In the genomic region with DNA sequence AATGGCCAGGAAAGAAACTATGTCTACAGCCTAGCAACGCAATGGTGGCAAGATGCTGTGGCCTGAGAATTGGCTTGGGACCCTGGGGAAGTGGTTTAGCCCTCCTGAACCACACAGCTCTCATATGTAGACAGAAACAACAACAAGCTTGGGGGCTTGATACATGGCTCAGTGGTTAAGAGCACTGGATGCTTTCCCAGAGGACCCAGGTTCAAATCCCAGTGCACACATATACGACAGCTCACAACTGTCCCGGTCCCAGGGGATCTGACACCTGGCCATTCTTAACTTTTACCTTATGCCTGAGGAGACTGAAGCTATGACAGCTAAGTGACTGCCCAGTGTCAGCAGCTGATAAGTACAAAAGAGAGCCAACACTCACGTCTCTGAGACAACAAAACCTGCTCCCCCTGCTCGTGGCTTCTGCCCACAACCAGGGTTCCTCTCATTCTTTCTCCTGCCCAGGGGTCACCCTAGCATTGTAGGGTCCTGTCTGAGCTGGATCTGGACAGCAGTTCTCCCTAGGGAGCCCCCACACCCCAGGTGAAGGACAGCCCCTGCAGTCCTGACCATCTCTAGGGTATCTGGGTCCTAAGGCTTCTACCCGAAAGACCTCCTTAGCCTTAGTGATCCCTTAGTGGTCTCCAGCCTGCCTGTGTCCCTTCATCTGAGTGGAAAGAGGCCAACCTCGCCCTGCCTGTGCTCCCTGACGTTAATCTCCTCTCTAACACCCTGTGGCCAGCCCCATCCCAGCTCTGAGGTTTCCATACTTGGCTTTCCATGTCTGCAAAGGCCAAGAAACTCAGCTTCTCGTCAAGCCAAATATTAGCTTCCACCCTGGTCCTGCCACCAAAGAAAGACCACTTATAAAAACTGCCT, we compare ENCODE assay signal across 32 mouse cellular contexts. TPM values are rescaled to one million over a fixed set of nuclear protein-coding genes. Genes with fewer than 3 reads are reported as not detected.
"Had no signal": no experiment of that assay in that cellular context is flagged by ENCODE, and none has a peak within 500 bp of the region (broad histone marks: within the 10 kb centered on the region; RNA-seq: fewer than 3 reads in every experiment).

No protein-coding gene starts in this region.

- DNase-seq: gastrocnemius, postnatal 14 days; gastrocnemius, postnatal 36 days; heart, postnatal 10 days; kidney, adult 8-10 months; liver; liver, embryonic 13.5 days had no signal

- H3K9ac ChIP-seq: heart, embryonic 12.5 days; hindbrain, embryonic 12.5 days; hindbrain, embryonic 14.5 days; limb, embryonic 12.5 days; liver, embryonic 13.5 days; liver, embryonic 15.5 days had no signal

- H3K4me1 ChIP-seq: liver, embryonic 13.5 days had no signal

- H3K27ac ChIP-seq: hindbrain, embryonic 12.5 days; hindbrain, embryonic 14.5 days; left cerebral cortex, adult 2 months; limb, embryonic 10.5 days; limb, embryonic 12.5 days; liver, embryonic 13.5 days; liver, embryonic 15.5 days had no signal

- H3K4me2 ChIP-seq: heart, embryonic 12.5 days; hindbrain, embryonic 12.5 days; hindbrain, embryonic 14.5 days; limb, embryonic 12.5 days; liver, embryonic 11.5 days; liver, embryonic 13.5 days; liver, embryonic 15.5 days had no signal

- H3K9me3 ChIP-seq: heart, embryonic 10.5 days; heart, embryonic 12.5 days; hindbrain, embryonic 12.5 days; limb, embryonic 10.5 days; liver, embryonic 13.5 days; liver, embryonic 15.5 days had no signal

- H3K4me3 ChIP-seq: heart, embryonic 10.5 days; heart, embryonic 12.5 days; hindbrain, embryonic 12.5 days; layer of hippocampus, adult 2 months; left cerebral cortex, adult 2 months; limb, embryonic 10.5 days; limb, embryonic 12.5 days; liver, embryonic 13.5 days; liver, embryonic 15.5 days had no signal

- H3K36me3 ChIP-seq: heart, embryonic 10.5 days; heart, embryonic 12.5 days; hindbrain, embryonic 12.5 days; limb, embryonic 10.5 days; limb, embryonic 12.5 days; liver, embryonic 13.5 days; liver, embryonic 15.5 days had no signal

- ATAC-seq: hindbrain, embryonic 16.5 days had no signal

RNA-seq across cellular contexts. Expression of gene Ankrd33, which starts 6.1 kb away (rescaled TPM):
- total RNA-seq: gastrocnemius, adult 18-20 months; gastrocnemius, postnatal 14 days; gastrocnemius, postnatal 36 days; heart, adult 18-20 months; heart, adult 8-10 months; heart, postnatal 10 days; heart, postnatal 25 days; hematopoietic stem cell, adult 5-6 weeks; layer of hippocampus, adult 2 months; layer of hippocampus, postnatal 10 days; layer of hippocampus, postnatal 25 days; left cerebral cortex, adult 2 months had no signal
- polyA plus RNA-seq: gonadal fat pad, adult 2 months; heart, embryonic 10.5 days; heart, embryonic 12.5 days; heart, embryonic 14.5 days; heart, embryonic 16.5 days; hindbrain, embryonic 12.5 days; hindbrain, embryonic 14.5 days; hindbrain, embryonic 16.5 days; intestine, embryonic 14.5 days; intestine, embryonic 16.5 days; kidney, embryonic 14.5 days; kidney, embryonic 16.5 days; limb, embryonic 10.5 days; limb, embryonic 12.5 days; limb, embryonic 14.5 days; liver, embryonic 11.5 days; liver, embryonic 13.5 days; liver, embryonic 15.5 days had no signal

RNA-seq across cellular contexts. Expression of gene Fignl2, which starts 43.3 kb away (rescaled TPM):
- total RNA-seq: hematopoietic stem cell, adult 5-6 weeks had no signal
